Mouse (Mus musculus) adrenal gland, adult (tissue): ENCODE measurements at regions not wholly inside any gene's neighbourhood (a gene's known extent, or its start where the extent isn't known, plus 50 kb on each side); places are given as distances from the start of the nearest gene placed in this dataset.
"Not testable (repeated sequence)": the region's sequence is repeated elsewhere in the genome, so short reads cannot be mapped to it uniquely, and the experiment has no call there.

ENCODE experiments used
- DNase-seq, 2 experiments: peaks; one replicate each; pipeline ENCODE4 v3.0.0; 2022 to 2023; ENCODE audit warnings: low spot score in 1 of 2; ENCODE audit not compliant: inconsistent age in 2 of 2

DNA sequence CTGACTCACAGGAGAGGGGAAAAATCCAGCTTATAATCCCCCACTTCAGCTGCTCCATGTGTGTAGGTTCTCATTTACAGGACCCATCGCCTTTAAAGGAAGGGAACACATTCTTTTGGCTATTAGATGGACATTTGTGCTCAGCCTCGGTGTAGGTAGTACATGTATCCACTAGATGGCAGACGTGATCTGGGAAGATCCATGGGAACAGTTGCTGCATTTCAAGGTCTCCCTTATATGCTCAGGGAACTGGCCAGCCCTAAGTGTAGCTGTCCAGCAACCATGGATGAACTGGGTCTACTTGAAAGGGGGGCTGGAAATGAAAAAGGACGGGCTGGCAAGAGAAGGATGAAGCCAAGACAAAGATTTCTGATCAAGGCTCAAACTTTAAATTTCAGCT is 124.0 kb downstream of the Akain1 start:
- peak; percentile 54 to 83 for DNase-seq

DNA sequence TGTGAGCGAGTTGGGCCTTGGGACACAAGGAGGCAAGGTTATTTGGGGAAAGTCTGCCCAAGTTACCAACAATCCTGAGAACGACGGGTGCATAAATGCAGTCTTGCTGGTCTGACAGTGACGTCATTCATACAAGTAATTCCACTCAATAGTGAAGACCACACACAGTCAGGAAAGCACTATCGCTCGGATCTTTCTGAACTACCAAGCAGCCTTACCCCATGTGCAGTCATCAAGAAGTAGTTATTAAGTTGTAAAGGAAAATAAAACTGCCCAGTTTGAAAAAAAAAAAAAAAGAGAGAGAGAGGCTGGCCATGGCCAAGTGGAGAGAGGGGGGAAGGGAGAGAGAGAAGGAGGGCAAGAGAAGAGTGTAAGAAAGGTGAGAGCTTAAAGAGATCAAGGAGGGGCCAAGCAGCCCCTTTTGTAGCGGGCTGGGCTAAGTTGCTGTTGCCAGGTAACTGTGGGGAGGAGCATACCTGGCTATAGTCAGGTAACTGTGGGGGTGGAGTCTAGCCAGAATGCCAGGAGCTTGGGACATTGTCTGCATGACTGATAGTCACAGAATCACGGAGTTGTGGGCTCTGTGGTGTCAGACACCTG is 132.0 kb downstream of the Akain1 start:
- not testable (repeated sequence) for DNase-seq

GRCm38 (mm10) chr17:69590553-69590952 is 151.4 kb downstream of the Akain1 start:
- no peak for DNase-seq

- DNase-seq, result no peak
These were observed 158.7 kb downstream of the Akain1 start for GRCm38 (mm10) chr17:69597773-69598295.

DNA sequence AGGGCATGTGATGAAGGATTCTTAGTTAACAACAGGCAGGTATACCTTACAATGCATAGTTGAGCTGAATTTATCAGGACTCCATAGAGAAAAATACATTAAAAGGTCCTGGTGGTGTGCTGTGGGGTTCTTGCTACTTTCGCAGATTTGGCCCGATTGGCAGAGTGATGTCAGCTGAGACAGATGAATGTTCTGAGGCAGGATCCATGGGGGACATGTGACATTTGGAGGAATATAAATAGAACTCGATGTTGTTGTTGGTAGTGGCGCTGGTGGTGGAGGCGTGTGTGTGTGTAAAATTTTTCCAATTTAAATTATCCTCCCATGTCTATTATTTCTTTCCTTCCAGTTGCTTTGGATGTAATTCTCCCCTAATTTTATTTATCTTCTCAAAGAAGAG is 159.3 kb downstream of the Akain1 start:
- no peak for DNase-seq

GRCm38 (mm10) chr17:69603596-69603995 is 164.5 kb downstream of the Akain1 start:
- no peak for DNase-seq

- DNase-seq, result peak; percentile 14 to 67
These were observed 165.6 kb downstream of the Akain1 start for GRCm38 (mm10) chr17:69604698-69605097.

DNA sequence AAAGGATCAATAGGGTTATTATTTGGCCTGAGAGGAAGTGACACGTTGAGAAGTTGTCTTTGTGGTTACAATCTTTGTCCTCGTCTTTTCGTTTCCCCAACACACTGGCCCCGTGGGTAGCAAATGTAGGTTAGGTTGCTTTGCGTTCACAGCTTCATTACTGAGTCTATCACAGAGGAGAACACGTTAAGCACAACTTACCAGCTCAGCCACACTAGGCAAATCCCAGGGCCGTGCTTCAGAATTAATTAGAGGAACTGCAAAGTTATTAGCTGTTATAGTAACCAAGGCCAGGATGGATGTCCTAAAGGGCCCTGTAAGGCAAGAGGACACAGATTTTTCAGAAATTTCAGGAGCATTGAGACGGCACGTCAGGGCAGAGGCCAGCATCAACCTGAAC is 166.3 kb downstream of the Akain1 start:
- no peak for DNase-seq

DNA sequence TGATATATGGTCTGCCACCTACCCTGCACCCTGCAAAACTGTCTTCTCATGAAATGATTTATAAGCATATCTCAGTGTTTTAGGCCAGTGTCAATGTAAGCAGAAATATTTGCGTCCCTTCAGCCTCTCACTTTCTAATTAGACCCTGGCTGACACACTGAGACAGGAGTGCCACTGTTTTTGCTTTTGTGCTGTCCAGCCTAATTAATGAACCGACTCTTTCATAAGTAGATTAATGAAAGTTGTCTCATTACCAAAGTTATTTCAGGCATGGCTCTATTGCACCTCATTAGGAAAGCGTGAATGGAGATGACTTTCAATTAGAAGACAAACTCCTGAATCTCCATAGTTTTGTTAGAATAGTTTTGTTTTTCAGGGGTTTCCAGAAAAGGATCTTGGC is 192.3 kb downstream of the Akain1 start:
- DNase-seq, result no peak

DNA sequence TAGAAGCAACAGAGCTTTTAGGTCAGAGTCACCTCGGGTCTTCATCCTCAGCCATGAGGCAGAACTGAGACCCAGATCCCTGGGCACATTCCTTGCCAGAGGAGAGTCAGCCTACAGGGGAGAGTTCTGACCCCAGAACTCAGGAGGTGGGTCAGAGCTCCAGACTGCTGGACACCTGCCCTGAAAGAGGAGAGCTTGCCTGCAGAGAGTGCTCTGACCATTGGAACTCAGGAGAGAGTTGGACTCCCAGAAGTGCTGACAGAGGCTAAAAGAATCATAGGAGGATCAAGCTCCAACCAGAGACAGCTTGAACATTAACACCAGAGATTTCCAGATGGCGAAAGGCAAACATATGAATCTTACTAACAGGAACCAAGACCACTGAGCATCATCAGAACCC is 211.4 kb downstream of the Akain1 start:
- DNase-seq, result not testable (repeated sequence)

- no peak for DNase-seq
These were observed 215.5 kb downstream of the Akain1 start for GRCm38 (mm10) chr17:69654586-69654985.

DNA sequence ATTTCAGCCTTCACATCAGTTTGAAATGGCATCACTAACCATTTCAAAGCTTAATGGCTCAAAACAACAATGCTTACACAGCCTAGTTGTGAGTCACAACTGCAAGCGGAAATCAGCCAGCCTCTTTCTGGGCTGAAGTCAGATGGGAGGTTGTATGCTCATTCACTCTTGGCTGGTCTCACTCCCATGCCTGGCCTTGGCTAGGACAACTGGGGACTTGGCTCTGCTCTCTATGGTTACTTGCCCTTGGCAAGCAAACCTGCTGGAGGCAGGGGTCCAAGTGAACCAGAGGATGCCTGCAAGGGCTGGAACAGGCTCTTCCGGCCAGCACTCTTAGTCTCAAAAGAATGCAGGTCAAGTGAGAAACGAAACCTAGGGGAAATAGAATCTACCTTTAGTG is 233.4 kb downstream of the Akain1 start:
- peak; percentile 24 to 83 for DNase-seq

GRCm38 (mm10) chr17:69683091-69683490 is 244.0 kb downstream of the Akain1 start:
- DNase-seq, result no peak

DNA sequence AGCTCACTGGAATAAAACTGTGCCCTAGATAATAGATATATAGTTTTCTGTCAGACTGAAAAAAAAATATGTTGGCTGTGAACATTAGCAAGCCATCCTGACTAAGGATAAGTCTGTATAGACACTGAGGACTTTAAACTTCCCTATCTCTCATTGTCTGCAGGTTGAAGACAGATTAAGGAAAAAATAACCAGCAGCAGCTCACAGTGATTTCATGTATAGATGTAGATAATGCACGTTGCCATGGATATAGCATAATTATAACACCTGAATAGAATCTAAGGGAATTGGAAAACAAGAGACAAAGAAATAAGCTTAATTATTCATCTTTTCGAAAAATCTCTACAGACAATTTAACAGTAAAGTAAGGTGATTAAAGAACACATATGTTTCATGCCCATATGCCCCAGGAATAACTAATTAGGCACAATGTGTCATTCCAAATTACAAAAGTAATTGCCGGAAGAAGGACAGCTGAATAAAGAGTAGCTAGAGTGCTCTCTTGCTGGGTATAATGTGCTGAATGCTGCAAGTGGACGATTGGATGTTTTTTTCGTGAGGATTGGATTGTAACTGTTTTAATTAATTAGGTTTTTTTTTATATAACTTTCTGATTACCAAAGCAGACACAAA is 246.6 kb downstream of the Akain1 start:
- no peak for DNase-seq

GRCm38 (mm10) chr17:69686383-69686782 is 247.3 kb downstream of the Akain1 start:
- DNase-seq, result no peak

DNA sequence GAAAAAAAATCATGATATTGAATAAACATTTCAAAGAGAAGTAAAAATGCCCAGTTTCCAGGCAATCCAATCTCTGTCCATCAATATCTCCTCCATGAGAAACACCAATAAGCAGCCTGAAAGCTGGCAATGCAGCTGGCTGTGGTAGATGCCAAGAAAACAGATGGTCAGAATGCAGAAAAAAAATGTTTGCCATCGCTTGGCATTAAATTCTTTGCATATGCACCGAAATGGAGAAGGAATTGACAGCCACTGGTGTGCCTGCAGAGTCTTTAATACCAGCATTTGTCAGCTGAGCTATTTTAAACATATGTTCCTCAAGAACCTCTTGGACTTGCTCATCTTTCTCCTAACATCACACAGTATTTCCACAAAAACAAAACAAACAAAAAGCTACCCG is 256.2 kb downstream of the Akain1 start:
- no peak for DNase-seq

DNA sequence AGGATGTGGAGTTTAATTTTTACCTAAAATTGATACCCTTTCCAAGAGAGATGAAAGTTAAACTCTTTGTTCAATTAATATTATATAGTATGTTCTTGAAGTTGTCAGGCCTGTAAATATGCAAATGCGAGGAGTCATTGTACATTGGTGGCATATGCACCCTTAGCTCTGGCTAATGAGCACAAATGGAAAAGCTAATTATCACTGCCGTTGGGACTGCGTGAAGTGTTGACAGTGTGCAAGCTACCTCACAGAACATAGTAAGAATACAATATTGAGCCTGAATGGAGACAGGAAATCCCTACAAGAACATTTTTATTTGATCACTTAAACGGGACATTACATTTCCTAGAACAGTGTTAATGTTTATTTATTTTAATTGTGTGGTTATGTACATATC is 241.5 kb upstream of the Dlgap1 start:
- DNase-seq, result no peak

- no peak for DNase-seq
These were observed 235.9 kb upstream of the Dlgap1 start for GRCm38 (mm10) chr17:69732981-69733380.

DNA sequence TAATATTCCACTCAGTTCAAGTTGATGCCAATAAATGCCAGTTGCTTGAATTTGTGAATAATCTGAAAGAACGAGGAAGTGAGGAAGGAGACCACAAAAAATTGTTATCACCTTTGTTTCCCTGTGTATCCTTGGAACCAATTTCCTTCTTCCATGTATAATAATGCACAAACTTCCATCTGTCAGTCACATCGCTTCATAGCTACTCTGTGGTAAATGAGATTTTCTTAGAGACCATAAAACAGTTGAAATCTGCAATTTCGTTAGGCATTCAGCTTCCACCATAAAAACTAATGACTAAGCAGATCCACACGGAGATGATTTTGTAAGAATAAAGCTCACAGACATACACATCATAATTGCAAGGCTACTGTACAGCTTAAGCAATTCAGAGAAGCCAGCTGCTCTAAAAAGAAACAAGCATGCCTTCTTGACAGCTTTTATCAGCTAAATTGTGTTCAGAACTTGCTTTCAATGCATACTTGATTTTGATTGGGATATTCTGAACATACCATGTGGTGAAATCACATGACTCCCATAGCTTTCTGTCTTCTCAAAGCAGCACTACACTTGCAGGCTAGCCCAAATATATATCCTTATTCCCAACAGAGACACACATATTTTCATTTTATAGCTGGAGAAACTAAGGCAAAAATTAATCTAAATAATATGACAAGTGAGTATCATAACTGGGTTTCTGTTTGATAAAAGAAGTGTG is 232.3 kb upstream of the Dlgap1 start:
- no peak for DNase-seq

GRCm38 (mm10) chr17:69769002-69769421 is 199.9 kb upstream of the Dlgap1 start:
- no peak for DNase-seq

DNA sequence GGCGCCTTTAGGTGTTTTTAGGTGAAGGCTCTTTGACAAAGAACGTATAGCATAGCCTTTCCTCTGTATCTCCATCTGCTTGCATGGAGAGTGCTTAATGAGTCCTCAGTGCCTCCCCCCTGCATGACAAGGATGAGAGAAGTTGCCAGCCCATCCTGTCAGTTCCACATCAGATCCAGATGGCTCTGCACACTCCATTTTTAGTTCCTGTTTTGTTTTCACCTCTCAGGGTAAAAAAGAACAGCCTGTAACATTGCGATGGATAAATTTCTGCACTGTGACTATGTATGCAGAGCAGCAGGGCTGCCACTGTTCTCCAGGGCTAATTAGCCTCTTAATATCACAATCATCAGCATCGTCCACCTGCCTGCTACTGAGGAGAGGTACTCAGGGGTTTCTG is 198.8 kb upstream of the Dlgap1 start:
- no peak for DNase-seq

- DNase-seq, result no peak
These were observed 187.7 kb upstream of the Dlgap1 start for GRCm38 (mm10) chr17:69781201-69781600.
